Mouse (Mus musculus) liver, adult (tissue): ENCODE results near the gene Msh3.

Experiments used
- GATA4 ChIP-seq: IDR thresholded peaks from 2 replicates; pipeline ENCODE4 v1.6.1; 2014; ENCODE audit warnings: mild to moderate bottlenecking, low read length; ENCODE audit not compliant: insufficient replicate concordance

The Msh3 gene

DNA sequence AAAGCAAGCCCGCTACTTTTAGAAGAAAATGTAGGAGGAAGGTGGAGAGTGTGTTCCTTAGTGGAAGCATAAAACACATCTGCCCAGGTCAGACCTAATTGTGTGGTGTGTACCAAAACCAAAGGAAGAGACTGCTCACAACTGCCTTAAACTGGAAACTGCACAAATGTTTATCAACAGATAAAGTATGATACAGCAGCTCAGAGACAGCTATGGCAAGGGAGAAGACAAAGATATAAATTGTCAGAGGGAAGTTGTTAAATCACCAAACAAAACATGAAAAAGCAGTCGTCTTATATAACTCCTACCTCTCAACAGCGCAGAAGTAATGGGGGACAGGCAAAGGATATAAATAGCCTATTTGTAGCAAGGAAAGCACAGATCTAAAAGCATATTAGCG, 117.8 kb downstream of the Msh3 start:
- no peak for TF ChIP-seq GATA4

DNA sequence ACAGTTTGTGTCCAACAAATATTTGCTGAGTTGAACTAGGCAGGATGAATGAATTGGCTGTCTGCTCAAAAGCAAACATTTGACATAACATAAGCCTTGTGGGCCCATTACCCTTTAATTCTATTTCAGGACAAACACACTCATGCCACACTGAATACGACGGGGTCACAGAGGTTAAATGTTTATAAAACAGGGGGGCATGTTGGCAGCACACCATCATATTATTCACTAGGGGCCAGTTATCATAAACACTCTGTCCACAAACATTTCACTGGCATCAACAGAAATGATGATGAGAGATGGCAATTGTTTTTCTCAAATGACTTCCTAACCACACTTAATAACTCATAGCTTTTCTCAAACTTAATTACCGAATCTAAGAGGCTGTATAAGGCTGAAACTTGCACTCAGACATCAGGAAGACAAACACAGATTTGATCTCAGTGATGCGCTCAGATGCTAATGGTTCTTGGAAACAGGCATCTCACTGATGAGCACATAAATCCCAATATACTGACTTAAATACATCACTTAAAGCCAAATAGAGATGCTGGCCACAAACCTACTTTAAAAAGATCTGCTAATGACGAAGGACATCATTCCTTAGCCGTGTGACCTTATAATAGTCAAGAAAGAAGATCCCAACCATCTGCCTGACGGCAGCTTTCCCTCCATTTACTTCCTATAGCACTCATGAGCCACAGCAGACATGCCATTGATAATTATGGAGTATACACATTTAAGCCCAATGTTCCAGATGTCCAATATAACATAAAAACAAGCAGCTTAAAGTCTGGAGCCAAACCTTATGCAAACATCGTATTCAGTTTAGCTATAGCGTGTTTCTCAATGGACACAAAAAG, 122.5 kb downstream of the Msh3 start:
- no peak for TF ChIP-seq GATA4

DNA sequence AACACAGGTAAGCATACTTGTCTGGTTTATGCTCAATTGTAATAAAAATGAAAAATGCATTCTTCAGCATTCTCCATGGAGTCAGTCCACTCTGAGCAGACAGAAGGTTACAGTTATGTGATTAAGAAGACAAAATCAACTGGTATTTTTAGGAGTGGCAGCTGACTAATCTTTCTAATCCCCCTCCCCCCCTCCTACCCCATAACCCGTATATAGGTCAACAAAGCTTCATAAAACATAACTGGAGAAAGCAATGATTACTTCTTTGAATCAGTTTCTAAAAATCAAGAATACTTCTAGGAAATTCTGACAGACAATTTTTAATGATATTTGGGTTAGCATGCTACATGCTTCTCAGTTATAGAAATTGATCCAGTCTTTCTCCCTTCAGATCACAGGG, 126.8 kb downstream of the Msh3 start:
- no peak for TF ChIP-seq GATA4

DNA sequence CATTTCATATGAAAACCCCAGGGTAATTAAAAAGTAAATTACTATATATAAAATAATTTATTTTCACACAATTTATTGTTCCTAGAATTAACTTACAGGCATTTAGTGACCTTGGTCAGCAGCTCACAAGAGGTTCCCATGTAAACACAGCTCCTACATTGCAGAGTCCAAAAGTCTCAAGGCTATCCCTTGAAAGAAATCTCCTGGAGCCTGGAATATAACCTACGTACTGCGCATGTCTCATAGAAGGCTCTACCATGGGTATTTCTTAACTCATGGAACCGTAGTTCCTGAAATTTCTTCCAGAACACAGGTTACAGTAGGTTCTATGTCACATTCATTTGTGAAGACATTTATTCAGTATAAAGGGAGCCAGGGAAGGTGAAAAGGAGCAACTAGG, 131.2 kb downstream of the Msh3 start:
- TF ChIP-seq GATA4: no peak

DNA sequence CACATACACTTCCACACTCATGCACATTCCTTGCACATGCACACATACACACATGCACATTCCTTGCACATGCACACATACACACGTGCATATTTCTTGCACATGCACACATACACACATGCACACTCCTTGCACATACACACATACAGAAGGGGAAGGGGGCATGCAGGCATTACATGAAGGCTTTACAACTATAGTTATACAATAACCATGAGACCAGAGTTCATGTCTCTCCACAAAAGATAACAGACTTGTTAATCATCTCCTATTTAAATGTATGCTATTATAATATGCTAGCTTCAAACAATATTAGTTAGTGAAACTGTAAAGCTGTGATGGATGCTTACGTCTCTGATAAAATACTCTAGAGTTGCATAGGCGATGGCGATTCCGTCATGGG, 132.0 kb downstream of the Msh3 start:
- no peak for TF ChIP-seq GATA4

DNA sequence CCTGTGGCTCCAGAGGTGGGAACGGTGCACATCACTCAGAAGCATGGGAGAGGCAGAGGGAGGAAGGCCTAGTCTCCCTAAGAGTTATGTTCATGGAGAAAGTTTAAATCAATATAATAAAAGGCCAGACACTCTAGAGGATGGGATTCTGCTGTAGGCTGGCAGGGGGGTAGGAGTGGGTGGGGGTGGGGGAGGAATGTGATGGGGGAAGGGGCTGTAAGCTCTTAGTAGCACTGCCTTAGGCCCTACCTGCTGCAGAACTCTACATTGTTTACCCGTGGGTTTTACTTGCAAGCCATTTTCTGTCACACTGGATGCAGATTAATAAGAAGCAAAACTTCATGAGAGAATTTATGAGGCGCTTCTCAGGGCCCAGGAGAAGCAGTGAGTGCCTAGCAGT, 135.0 kb downstream of the Msh3 start:
- no peak for TF ChIP-seq GATA4

DNA sequence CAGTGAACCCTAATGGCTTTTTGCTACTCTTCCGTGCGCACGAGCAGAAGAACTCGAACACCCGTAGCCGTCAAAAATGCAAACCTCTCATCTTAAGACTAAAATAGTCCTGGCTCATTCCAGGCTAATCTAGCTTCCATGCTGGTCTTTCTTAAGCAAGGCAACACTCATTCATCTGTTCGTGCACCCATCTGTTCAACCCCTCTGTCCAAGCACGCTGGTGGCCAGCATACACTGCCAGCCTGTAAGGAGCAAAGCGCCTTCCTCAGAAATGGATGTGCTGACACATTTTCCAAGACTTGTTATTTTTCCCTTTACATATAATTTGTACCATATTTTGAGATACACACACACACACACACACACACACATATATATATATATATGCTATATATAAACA, 137.6 kb downstream of the Msh3 start:
- no peak for TF ChIP-seq GATA4

DNA sequence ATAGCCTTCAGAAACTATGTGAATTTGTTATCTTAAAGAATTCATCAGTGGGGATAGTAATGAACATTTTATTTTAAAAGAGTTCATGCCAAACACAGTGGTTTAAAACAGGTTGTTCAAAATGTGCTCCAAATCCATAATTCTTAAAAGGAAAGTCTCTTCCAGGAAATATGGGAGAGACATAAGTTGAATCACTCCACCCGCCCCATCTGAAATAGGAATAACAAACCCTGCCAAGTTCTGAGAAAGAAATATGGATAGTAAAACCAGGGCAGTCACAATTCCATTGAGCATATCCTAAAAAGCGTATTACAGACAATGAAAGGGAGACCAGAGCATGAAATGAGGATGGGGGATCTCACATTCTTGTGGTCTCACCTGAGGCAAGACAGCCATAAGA, 157.9 kb downstream of the Msh3 start:
- TF ChIP-seq GATA4: no peak
